Mouse (Mus musculus) MEL (cell line): ENCODE measurements at regions not wholly inside any gene's neighbourhood (a gene's known extent, or its start where the extent isn't known, plus 50 kb on each side); places are given as distances from the start of the nearest gene placed in this dataset.

Experiments used
- BHLHE40 ChIP-seq: IDR thresholded peaks from 2 replicates; pipeline ENCODE4 v1.6.1; 2012; ENCODE audit warnings: low read depth, mild to moderate bottlenecking, inconsistent platforms, low read length, improper control_type of control experiment, borderline replicate concordance
- CHD1 ChIP-seq: IDR thresholded peaks from 2 replicates; pipeline ENCODE4 v1.6.1; 2012; ENCODE audit warnings: low read depth, mild to moderate bottlenecking, inconsistent platforms, low read length, improper control_type of control experiment
- CTCF ChIP-seq, 3 experiments: IDR thresholded peaks in 2 of 3; conservative IDR thresholded peaks in 1 of 3; 2 replicates each; pipeline ENCODE4 v1.5.1; 2011 to 2012; ENCODE audit warnings: low read length in 3 of 3, low read depth in 2 of 3, mild to moderate bottlenecking in 2 of 3, improper control_type of control experiment in 1 of 3, inconsistent platforms in 1 of 3, mixed read lengths in 1 of 3, moderate library complexity in 1 of 3; ENCODE audit not compliant: control insufficient read depth in 1 of 3, insufficient read depth in 1 of 3, poor library complexity in 1 of 3, severe bottlenecking in 1 of 3
- ETS1 ChIP-seq: IDR thresholded peaks from 2 replicates; pipeline ENCODE4 v1.6.1; 2012; ENCODE audit warnings: low read depth, mild to moderate bottlenecking, inconsistent platforms, low read length, improper control_type of control experiment, moderate library complexity
- JUND ChIP-seq: IDR thresholded peaks from 2 replicates; pipeline ENCODE4 v1.6.1; 2011; ENCODE audit warnings: low read depth, mild to moderate bottlenecking, improper control_type of control experiment, low read length
- MEF2A ChIP-seq: IDR thresholded peaks from 2 replicates; pipeline ENCODE4 v1.6.1; 2014; ENCODE audit warnings: low read depth, mild to moderate bottlenecking, inconsistent platforms, low read length, improper control_type of control experiment; ENCODE audit not compliant: poor library complexity, insufficient replicate concordance, severe bottlenecking; ENCODE audit errors: extremely low read depth
- MYC ChIP-seq: IDR thresholded peaks from 2 replicates; pipeline ENCODE4 v1.6.1; 2011; ENCODE audit warnings: low read depth, mild to moderate bottlenecking, low read length, improper control_type of control experiment, moderate library complexity
- POLR2A ChIP-seq, 2 experiments: IDR thresholded peaks; 2 replicates each; pipeline ENCODE4 v1.6.1; 2011 to 2012; ENCODE audit warnings: low read length in 2 of 2, mild to moderate bottlenecking in 2 of 2, control low read depth in 1 of 2, improper control_type of control experiment in 1 of 2, low read depth in 1 of 2, moderate library complexity in 1 of 2; ENCODE audit not compliant: control insufficient read depth in 1 of 2, insufficient read depth in 1 of 2, poor library complexity in 1 of 2
- USF2 ChIP-seq, 2 experiments: IDR thresholded peaks; 2 replicates each; pipeline ENCODE4 v1.6.1; 2011 to 2012; ENCODE audit warnings: improper control_type of control experiment in 2 of 2, low read length in 2 of 2, borderline replicate concordance in 1 of 2, inconsistent platforms in 1 of 2, low read depth in 1 of 2, mild to moderate bottlenecking in 1 of 2; ENCODE audit not compliant: insufficient read depth in 1 of 2

- TF ChIP-seq CTCF (IDR thresholded peaks at IDR 0.05 in 2 of 3, conservative IDR thresholded peaks at IDR 0.05 in 1 of 3; ENCODE audit: control insufficient read depth in 1 of 3, insufficient read depth in 1 of 3, low read depth in 2 of 3, low read length in 3 of 3, poor library complexity in 1 of 3, severe bottlenecking in 1 of 3) (no peak), USF2 (IDR thresholded peaks at IDR 0.05; ENCODE audit: borderline replicate concordance in 1 of 2, insufficient read depth in 1 of 2, low read depth in 1 of 2, low read length in 2 of 2) (no peak), POLR2A (IDR thresholded peaks at IDR 0.05; ENCODE audit: control insufficient read depth in 1 of 2, insufficient read depth in 1 of 2, low read depth in 1 of 2, low read length in 2 of 2, poor library complexity in 1 of 2) (no peak), BHLHE40 (no peak), ETS1 (no peak), JUND (no peak), MYC (no peak), MEF2A (no peak), CHD1 (no peak)
Observed at GRCm38 (mm10) chr2:172642616-172643015, 93.2 kb downstream of the Tfap2c start.
